Mouse (Mus musculus): ENCODE measurements around the gene Stmn3.

GRCm38 (mm10) chr2:181274639-181275038 is 39.7 kb downstream of the Stmn3 start:
- TF ChIP-seq GATA1 (IDR thresholded peaks at IDR 0.05; ENCODE audit: borderline replicate concordance, low read length) (no peak), FLI1 (IDR thresholded peaks at IDR 0.05; ENCODE audit: low read length) (no peak)
